Mouse (Mus musculus) retina, postnatal 1 day (tissue): ENCODE measurements at regions not wholly inside any gene's neighbourhood (a gene's known extent, or its start where the extent isn't known, plus 50 kb on each side); places are given as distances from the start of the nearest gene placed in this dataset.

ENCODE experiments used
- DNase-seq: peaks from one replicate; pipeline ENCODE4 v3.0.0-alpha.2; 2012

DNA sequence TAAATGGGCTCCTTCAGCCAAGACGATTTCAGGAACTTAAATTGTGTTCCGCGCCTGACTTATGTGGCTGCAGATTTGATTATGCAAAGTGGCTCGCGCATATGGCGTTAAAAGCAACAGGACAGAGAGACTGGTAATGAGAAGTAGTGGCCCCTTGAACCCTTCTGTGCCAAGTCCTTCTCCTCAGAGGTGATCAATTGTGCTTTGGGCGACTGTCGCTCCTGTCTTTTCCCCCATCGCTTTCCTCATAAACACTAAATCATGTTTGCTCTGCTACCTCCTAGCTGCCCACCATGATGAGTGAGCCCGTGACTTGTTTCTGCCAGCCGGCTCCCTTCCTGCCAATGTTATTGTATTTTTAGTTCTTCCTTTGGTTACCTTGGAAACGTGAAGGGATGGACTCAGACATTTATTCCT lies 360.2 kb downstream of the Matn1 start:
- no peak for DNase-seq

DNA sequence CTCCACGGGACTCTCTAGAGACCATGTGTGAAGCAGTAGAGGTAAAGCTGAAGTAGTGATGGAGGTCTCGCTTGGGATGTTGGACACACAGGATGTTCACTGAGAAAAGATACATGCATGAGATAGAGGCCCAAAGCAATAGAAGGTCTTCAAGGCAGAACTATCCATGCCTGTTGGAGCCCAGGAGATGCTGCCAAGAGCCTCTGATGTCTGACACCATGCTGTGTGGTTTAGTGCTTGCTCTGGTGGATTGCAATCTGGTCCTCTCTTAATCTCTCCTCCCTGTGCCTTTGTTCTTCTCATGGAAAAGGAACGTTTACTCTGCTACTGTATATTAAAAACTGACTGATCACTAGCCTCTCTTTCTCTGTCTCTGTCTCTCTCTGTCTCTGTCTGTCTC lies 370.0 kb downstream of the Matn1 start:
- DNase-seq: no peak

DNA sequence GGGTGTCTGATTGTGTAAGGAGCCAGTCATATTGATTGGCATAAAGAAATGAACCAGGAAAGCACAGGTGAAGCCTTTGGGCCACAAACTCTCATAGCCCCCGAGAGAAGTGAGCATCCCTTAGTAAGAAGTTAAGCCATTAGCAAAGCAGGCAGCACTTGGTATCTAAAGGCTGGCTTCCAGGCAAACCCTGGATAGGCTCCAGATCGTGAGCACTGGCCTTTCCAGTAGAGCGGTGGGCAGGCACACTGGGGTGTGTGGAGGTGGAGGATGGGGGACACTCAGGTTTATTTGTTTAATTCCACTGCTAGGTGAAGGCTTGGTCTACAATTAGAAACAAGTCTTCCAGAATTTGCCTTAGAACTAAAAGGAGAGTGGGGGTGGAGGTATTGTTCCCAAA lies 371.9 kb downstream of the Matn1 start:
- DNase-seq: no peak

DNA sequence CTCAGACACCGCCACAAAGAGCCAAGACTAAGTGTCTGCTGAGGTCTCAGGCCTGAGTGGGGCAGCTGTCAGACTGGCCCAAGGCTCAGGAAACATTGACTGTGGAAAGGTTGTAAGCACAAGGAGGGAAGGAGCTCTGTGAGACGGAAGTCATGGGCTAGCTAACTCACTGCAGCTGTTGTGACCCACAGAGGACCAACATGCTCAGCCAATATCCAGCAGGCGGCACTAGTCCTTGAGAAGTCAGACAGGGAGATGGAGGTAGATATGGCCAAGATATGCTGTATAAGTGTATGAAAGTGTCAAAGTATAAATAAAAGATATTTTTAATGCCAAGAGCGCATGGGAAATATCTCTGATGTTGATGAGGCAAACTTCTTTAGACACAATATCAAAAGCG lies 378.1 kb downstream of the Matn1 start:
- no peak for DNase-seq

- DNase-seq: no peak
Observed at GRCm38 (mm10) chr4:131324486-131324885, 380.3 kb downstream of the Matn1 start.

DNA sequence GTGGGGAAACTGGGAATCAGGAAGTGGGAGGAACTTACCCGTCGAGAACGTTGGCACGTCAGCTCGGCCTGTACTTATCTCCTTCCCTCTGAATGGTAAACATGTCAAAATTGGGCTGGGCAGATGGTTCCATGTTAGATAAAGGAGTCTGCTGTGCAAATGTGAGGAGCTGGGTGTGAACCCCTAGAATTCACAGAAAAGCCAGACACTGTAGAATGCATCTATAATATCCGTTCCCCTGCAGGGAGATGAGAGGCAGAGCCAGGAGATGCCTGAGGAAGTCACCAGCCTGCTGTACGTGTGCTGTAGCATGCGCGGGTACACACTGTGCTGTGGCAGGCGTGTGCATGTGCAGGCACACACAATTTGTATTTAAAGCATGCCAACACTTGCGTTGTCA lies 381.0 kb downstream of the Matn1 start:
- no peak for DNase-seq

GRCm38 (mm10) chr4:131325609-131326008 lies 381.4 kb downstream of the Matn1 start:
- DNase-seq: no peak

DNA sequence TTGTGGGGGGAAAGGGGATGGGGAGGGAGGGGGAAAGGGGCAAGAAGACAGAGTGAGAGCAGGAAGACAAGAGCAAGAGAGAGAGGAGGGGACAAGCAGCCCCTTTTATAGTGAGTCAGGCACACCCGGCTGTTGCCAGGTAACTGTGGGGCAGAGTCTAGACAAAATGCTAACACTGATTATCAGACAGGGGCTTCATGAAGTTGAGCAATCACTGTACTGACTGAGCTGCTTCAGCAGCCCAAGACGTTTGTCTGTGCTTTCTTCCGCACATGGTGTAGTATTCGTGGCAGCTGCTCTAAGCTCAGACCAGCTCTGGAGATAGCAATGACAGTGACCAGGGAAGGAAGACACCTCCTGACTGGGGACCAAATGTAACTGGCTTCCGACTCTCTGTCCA lies 385.2 kb downstream of the Matn1 start:
- DNase-seq: no peak

- DNase-seq: no peak
Observed at GRCm38 (mm10) chr4:131331646-131332045, 387.5 kb downstream of the Matn1 start.

DNA sequence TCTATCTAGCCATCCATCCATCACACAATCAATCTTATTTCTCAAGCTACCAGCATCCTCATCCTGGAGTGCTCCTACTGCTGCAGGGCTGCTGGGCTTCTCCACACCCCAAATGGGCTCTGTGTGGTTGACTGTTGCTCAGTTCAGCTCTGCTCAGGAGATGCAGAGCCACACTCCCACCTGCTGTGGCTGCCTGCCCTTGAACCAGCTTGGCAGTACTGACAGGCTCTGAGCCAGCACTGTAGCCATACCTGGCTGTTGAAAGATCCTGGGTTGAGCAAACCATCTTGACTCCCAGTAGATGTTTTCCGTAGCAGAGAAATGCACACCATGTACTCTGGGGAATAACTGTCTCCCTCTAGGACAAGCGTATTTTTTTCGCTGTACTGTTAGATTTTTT lies 392.6 kb downstream of the Matn1 start:
- DNase-seq: no peak

DNA sequence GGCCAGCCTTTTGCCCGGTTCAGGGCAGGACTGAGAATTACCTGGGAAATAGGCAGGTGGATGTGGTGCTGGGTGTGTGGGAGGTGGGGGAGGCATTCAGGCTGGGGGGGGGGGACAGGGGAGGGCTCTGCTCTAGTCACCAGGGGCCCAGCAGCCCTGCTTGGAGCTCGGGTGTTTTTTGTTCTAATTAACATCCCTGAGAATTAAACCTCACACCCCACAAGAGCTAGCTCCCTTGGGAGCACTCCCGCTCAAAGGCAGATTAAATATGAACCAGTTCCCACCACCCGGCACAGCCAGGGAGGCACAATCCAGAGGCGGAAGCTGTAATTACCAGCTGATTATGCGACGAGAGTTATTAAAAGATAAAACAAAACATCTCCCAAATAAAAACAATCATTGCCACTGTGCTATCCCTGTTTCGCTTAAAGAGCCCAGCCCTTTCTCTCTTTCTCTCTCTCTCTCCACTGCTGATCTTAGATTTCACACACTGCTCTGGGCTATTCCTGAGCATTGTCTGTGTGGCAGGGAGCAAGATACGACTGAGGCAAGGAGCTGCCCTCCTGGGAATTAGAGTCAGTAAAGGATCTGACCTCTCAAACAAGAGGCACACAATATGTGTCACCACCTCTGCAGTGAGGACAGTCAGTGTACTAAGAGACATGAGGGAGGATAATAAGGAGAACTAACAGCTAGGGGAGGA lies 397.0 kb downstream of the Matn1 start:
- DNase-seq: peak; percentile 62

DNA sequence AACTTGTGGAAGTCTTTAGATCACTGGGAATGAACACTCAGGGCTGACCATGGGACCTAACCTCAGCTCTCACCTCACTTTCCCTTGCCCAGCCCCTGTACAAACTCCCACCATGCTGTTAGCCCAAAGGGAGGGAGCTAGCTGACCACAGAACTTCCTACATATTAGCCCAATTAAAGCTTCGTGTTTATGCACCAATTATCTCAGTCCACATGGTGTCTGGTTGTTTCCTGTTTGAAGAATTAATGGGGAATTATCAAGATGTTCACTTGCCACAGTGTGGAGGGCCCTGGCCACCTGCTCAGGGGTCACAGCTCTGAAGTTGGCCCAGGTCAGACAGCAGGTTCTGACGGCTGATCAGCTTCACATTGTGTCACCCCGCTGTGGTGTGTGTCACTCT lies 402.5 kb downstream of the Matn1 start:
- DNase-seq: peak; percentile 62

DNA sequence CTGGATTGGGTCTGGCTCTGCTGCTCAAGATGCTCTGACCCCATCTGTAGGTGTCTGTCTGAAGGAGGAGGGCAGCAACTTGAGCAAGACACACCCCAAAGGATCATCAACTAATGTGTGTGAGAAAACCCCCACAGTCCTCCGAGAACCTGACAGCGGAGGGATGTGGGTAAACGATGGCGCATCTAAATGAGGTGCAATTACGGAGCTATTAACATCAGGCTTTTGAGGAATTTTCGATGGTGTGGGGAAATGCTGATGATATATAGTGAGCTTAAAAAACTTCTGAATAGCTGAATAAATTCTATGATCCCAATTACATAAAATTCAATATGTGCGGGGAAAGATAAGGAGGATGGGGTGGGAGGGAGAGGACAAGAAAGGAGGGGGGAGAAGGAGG lies 406.1 kb downstream of the Matn1 start:
- no peak for DNase-seq

GRCm38 (mm10) chr4:131354908-131355307 lies 410.7 kb downstream of the Matn1 start:
- no peak for DNase-seq

- DNase-seq: no peak
Observed at GRCm38 (mm10) chr4:131355526-131355991, 411.4 kb downstream of the Matn1 start.

- no peak for DNase-seq
Observed at GRCm38 (mm10) chr4:131356316-131356715, 412.1 kb downstream of the Matn1 start.

GRCm38 (mm10) chr4:131363030-131363429 lies 418.8 kb downstream of the Matn1 start:
- no peak for DNase-seq

DNA sequence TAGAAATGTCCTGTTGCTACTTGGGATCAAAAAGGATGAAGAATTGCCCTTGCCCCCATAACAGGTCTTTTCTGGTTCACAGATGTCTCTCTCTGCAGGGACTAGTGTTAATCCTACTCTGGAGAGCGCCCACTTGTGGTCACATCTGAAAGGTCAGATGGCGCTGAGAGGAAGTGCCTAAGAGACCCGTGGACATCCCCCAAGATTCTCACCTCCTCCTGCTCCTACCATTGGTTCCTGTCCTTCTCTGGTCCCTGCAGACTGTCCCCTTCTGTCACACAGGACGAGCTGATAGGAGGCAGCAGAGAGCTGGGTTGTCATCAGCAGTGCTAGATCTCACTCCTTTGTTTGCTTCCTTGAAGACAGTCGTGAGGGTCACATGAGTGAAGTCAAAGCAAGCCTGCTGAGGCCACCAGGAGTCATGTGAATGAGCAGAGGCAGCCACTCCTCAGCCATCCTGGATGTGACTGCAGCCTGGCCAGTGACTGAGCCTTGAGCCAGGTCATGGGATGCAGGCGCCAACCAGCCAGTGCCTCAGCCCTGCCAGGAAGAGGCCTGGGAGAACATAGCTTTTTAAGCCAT lies 420.6 kb downstream of the Matn1 start:
- peak; percentile 78 for DNase-seq

- DNase-seq: no peak
Observed at GRCm38 (mm10) chr4:131366006-131366405, 421.8 kb downstream of the Matn1 start.

DNA sequence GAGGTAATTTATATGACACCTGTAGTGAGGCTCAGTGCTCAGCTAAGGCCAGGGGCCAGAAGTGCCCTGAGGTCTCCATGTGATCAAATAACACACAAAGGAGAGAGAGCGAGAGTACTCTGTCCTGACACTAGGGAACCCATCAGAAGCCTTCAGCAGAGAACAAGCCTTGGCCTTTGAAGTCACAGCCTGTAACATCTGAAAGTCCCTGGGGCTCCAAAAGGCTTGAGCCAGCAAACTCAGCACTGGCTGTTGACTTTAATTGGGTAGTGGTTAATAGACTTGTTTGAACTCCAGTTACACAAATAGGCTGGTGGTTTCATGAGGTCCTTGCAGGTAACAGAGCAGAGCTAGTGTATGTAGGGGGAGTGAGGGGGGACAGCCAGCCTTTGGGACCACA lies 422.5 kb downstream of the Matn1 start:
- DNase-seq: no peak

DNA sequence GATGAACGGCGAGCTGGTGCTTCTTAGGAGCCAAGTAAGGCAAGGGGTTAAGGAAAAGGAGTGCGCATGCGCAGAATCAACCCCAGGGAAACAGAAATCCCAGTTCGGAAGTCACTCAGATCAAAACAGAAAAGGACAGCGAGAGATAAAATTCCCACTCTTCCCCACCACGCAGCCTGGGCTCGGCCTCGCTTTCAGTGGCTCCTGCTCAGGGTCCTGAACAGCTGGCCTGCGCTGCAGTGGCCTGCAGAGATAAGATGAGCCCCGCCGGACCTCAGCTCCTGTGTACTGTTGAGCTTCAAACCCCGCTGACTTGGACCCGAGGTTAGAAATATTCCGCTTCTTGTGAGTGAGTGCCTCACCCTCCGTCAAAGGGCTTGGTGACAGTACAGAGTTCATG lies 428.3 kb downstream of the Matn1 start:
- no peak for DNase-seq

DNA sequence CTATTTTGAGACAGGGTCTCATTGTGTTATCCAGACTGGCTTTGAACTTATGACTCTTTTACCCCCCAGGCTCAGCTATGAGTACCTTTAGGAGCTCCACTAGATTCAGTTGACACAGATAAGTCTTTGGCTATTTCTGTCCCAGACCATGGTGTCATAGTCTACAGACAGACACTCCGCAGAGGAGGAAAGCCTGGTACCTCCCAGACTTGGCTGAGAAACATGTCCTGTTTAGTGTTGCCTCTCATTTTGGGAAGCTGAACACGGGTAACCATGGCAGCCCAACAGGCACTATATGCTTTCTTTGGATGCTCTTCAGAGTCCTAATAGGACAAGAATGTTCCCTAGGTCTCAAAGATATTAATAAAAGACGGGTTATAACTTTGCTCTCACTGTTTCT lies 429.0 kb downstream of the Matn1 start:
- DNase-seq: no peak

DNA sequence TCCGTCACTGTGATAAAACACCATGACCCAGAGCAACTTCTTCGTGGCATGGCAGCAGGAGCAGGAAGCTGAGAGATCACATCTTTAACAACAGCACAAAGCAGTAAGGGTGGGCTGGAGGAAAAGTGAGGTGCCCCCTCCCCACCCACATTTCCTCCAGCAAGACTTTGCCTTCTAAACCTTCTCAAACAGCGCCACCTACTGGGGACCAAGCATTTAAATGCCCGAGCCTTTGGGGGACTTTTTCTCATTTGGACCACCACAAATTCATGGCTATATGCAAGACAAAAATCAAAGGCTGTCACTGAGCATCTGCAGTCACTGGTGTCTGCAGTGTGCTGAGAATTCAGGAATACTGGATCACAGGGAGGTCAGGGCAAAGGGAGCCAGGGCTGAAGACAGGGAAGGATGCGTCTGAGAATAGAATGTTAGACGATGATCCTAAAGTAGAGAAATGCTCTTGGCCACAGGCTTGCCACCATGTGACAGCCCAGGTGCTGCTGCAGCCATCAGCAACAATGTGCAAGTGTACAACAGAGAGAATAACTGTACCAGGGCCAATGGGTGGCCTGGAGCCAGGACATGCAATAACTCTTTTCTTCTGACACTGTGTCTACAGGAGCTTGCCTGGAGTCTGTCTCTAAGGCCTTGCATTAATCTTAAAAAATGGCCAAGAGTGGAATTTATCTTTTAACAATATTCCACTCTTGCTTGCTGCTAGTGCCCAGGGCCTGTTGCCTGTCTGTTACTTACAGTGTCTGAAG lies 430.5 kb downstream of the Matn1 start:
- peak; percentile 24 for DNase-seq

DNA sequence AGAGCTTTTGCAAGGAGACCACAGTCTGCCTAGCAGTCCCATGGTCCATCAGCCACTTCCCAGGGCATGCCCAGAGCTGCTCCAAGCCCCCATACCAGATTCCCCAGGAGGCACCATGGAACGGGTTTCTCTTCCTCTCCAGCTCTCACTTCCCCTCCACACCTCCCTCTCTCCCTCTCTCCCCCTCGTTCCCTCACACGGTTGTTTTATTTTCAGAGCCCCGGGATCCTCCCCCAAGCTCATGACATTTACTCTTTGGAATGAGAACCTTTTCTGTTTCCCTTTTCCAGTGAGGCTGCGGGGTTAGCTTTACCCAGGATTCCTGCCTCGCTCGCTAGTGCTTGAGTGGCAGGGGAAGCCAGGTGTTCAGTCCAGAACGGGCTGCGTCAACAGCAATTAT lies 436.9 kb downstream of the Matn1 start:
- no peak for DNase-seq
